Mouse (Mus musculus) forebrain, embryonic 13.5 days (tissue): ENCODE results near the gene Rnf151. TPM values are rescaled to one million over a fixed set of nuclear protein-coding genes. Genes with fewer than 3 reads are reported as not detected.
A peak's percentile ranks its signal among the peaks of the same experiment; 100 is the strongest.

ENCODE experiments used
- ATAC-seq: fragments of 200-750 bp; cut with Nextera tagmentation; 2 replicates; pipeline ENCODE4 v1.8.0; 2017
- H3K27ac ChIP-seq: fragments of 300-500 bp; sonication (generic); 2 replicates; pipeline ENCODE4 v1.5.1; 2015; ENCODE audit warnings: inconsistent platforms, mild to moderate bottlenecking, moderate library complexity
- H3K27me3 ChIP-seq: fragments of 300-500 bp; sonication (generic); 2 replicates; pipeline ENCODE4 v1.6.1; 2015; ENCODE audit warnings: mild to moderate bottlenecking, inconsistent platforms
- H3K36me3 ChIP-seq: fragments of 300-500 bp; sonication (generic); 2 replicates; pipeline ENCODE4 v1.6.1; 2015; ENCODE audit warnings: mild to moderate bottlenecking, inconsistent platforms; ENCODE audit not compliant: poor library complexity, severe bottlenecking
- H3K4me1 ChIP-seq: fragments of 300-500 bp; sonication (generic); 2 replicates; pipeline ENCODE4 v1.6.1; 2015; ENCODE audit warnings: inconsistent platforms
- H3K4me2 ChIP-seq: fragments of 300-500 bp; sonication (generic); 2 replicates; pipeline ENCODE4 v1.6.1; 2015; ENCODE audit warnings: inconsistent platforms, mild to moderate bottlenecking, moderate library complexity
- H3K4me3 ChIP-seq: fragments of 300-500 bp; sonication (generic); 2 replicates; pipeline ENCODE4 v1.5.1; 2015; ENCODE audit warnings: mild to moderate bottlenecking, inconsistent platforms
- H3K9ac ChIP-seq: fragments of 300-500 bp; sonication (generic); 2 replicates; pipeline ENCODE4 v1.6.1; 2015; ENCODE audit warnings: mild to moderate bottlenecking, inconsistent platforms
- H3K9me3 ChIP-seq: fragments of 300-500 bp; sonication (generic); replicated peaks from 2 replicates; pipeline ENCODE4 v1.6.1; 2016; ENCODE audit warnings: inconsistent platforms
- WGBS: fragments of 180-500 bp; shearing (Covaris S2); methylation state at CpG from one replicate; pipeline ENCODE4 v1.1.7; 2015; 5-methylcytosine and 5-hydroxymethylcytosine counted together
- polyA plus RNA-seq: library from polyadenylated mRNA; unstranded; fragments of >200 nt; fragmentation: Nextera tagmentation; extraction: Ambion mirVana; gene quantifications from 2 replicates; pipeline ENCODE4 v1.2.1, GENCODE M21; 2015

Rnf151 gene
- polyA plus RNA-seq: 0.18 TPM in 1 of 2 replicates, not detected in the other

GRCm38 (mm10) chr17:24717943-24718342 is at the start of gene Rnf151, which contains the start of gene Rps2:
Gene Rnf151 (minus strand): TSS chr17:24718063.
Gene Rps2 (plus strand): TSS chr17:24718116.
- WGBS: 75% methylated on average over 4 of the region's 4 CpGs

GRCm38 (mm10) chr17:24766266-24766875 is 48.5 kb upstream of the Rnf151 start:
- 22% methylated on average over 12 of the region's 12 CpGs for WGBS
- H3K4me3 ChIP-seq: no peak overlapping the region

More at GRCm38 (mm10) chr17:24717943-24718342, at the start of gene Rnf151, which contains the start of gene Rps2:
- Histone ChIP-seq H3K4me2 (peak within 1 kb of the TSS; percentile 87), H3K27me3 (no peaks in the 10 kb centered on the region), H3K4me1 (peaks cover 28% of the 10 kb centered on the region), H3K9me3 (no peaks in the 10 kb centered on the region), H3K27ac (no peak within 1 kb of the TSS), H3K9ac (peak within 1 kb of the TSS; percentile 89), H3K36me3 (peaks cover 35% of the 10 kb centered on the region), H3K4me3 (peak within 1 kb of the TSS; percentile 83)
- no peak for ATAC-seq

GRCm38 (mm10) chr17:24765016-24765905 is 47.4 kb upstream of the Rnf151 start:
- Histone ChIP-seq H3K27ac (no peak overlapping the region), H3K4me1 (no peaks in the 10 kb centered on the region), H3K4me3 (no peak overlapping the region), H3K27me3 (no peaks in the 10 kb centered on the region; the same call in 1 of the 2 replicates), H3K9me3 (no peaks in the 10 kb centered on the region), H3K4me2 (no peak overlapping the region), H3K9ac (no peak overlapping the region), H3K36me3 (no peaks in the 10 kb centered on the region)
- no peak for ATAC-seq
- 59% methylated on average over 21 of the region's 22 CpGs for WGBS

More at GRCm38 (mm10) chr17:24766266-24766875, 48.5 kb upstream of the Rnf151 start:
- Histone ChIP-seq H3K27me3 (no peaks in the 10 kb centered on the region; the same call in 1 of the 2 replicates), H3K4me1 (no peaks in the 10 kb centered on the region), H3K9me3 (no peaks in the 10 kb centered on the region), H3K36me3 (no peaks in the 10 kb centered on the region), H3K9ac (no peak overlapping the region), H3K4me2 (no peak overlapping the region), H3K27ac (no peak overlapping the region)
- no peak for ATAC-seq

- no peaks in the 10 kb centered on the region for H3K9me3 ChIP-seq
- H3K4me1 ChIP-seq: no peaks in the 10 kb centered on the region
- no peak overlapping the region for H3K4me3 ChIP-seq
- no peak for ATAC-seq
- no peak overlapping the region for H3K27ac ChIP-seq
- H3K27me3 ChIP-seq: peaks cover 12% of the 10 kb centered on the region; the same call in 1 of the 2 replicates
- 60% methylated on average over 5 of the region's 5 CpGs for WGBS
- no peaks in the 10 kb centered on the region for H3K36me3 ChIP-seq
- H3K4me2 ChIP-seq: no peak overlapping the region
- H3K9ac ChIP-seq: no peak overlapping the region
These were observed 43.3 kb upstream of the Rnf151 start for GRCm38 (mm10) chr17:24761121-24761520.

- peaks cover 9% of the 10 kb centered on the region for H3K4me1 ChIP-seq
- no peak overlapping the region for H3K4me3 ChIP-seq
- no peak overlapping the region for H3K4me2 ChIP-seq
- H3K36me3 ChIP-seq: no peaks in the 10 kb centered on the region
- no peak overlapping the region for H3K9ac ChIP-seq
- 81% methylated on average over 1 of the region's 1 CpGs for WGBS
- no peak for ATAC-seq
- no peaks in the 10 kb centered on the region for H3K9me3 ChIP-seq
- no peak overlapping the region for H3K27ac ChIP-seq
- peaks cover 49% of the 10 kb centered on the region for H3K27me3 ChIP-seq
These were observed 39.5 kb upstream of the Rnf151 start for GRCm38 (mm10) chr17:24757394-24757793.

- no peaks in the 10 kb centered on the region for H3K36me3 ChIP-seq
- peak within 1 kb of the TSS; percentile 90 for H3K4me2 ChIP-seq
- peaks cover 13% of the 10 kb centered on the region for H3K4me1 ChIP-seq
- peak within 1 kb of the TSS; percentile 58 for H3K9ac ChIP-seq
- 1% methylated on average over 57 of the region's 82 CpGs for WGBS
- H3K4me3 ChIP-seq: peak within 1 kb of the TSS; percentile 52
- H3K27me3 ChIP-seq: peaks cover 73% of the 10 kb centered on the region
- peak; percentile 70; the same call in 1 of the 2 replicates for ATAC-seq
- no peak within 1 kb of the TSS for H3K27ac ChIP-seq
- no peaks in the 10 kb centered on the region for H3K9me3 ChIP-seq
These were observed 34.8 kb upstream of the Rnf151 start, which contains the start of gene Hs3st6 for GRCm38 (mm10) chr17:24752415-24753394. Gene Hs3st6 (plus strand): TSS chr17:24752988.

GRCm38 (mm10) chr17:24751528-24751927 is 33.7 kb upstream of the Rnf151 start:
- 17% methylated on average over 4 of the region's 4 CpGs for WGBS
- Histone ChIP-seq H3K27ac (no peak overlapping the region), H3K4me2 (no peak overlapping the region), H3K9ac (no peak overlapping the region), H3K27me3 (peaks cover 73% of the 10 kb centered on the region), H3K9me3 (no peaks in the 10 kb centered on the region), H3K36me3 (no peaks in the 10 kb centered on the region), H3K4me3 (no peak overlapping the region), H3K4me1 (peaks cover 13% of the 10 kb centered on the region)
- no peak for ATAC-seq

GRCm38 (mm10) chr17:24746986-24747385 is 29.1 kb upstream of the Rnf151 start:
- Histone ChIP-seq H3K4me2 (no peak overlapping the region), H3K27me3 (peaks cover 32% of the 10 kb centered on the region), H3K36me3 (no peaks in the 10 kb centered on the region; the same call in 1 of the 2 replicates), H3K9me3 (no peaks in the 10 kb centered on the region), H3K4me3 (no peak overlapping the region), H3K27ac (no peak overlapping the region), H3K4me1 (no peaks in the 10 kb centered on the region), H3K9ac (no peak overlapping the region)
- 54% methylated on average over 4 of the region's 4 CpGs for WGBS
- ATAC-seq: no peak

- Histone ChIP-seq H3K4me3 (no peak overlapping the region), H3K27ac (no peak overlapping the region), H3K9ac (no peak overlapping the region), H3K4me2 (no peak overlapping the region), H3K27me3 (peaks cover 22% of the 10 kb centered on the region), H3K9me3 (no peaks in the 10 kb centered on the region), H3K36me3 (no peaks in the 10 kb centered on the region; the same call in 1 of the 2 replicates), H3K4me1 (no peaks in the 10 kb centered on the region)
- WGBS: 23% methylated on average over 7 of the region's 7 CpGs
- peak; percentile 75 for ATAC-seq
These were observed 27.9 kb upstream of the Rnf151 start for GRCm38 (mm10) chr17:24745526-24746497.

- 63% methylated on average over 3 of the region's 3 CpGs for WGBS
- Histone ChIP-seq H3K27ac (no peak overlapping the region), H3K36me3 (no peaks in the 10 kb centered on the region; the same call in 1 of the 2 replicates), H3K9ac (no peak overlapping the region), H3K27me3 (peaks cover 10% of the 10 kb centered on the region), H3K4me1 (no peaks in the 10 kb centered on the region), H3K4me2 (no peak overlapping the region), H3K9me3 (no peaks in the 10 kb centered on the region), H3K4me3 (no peak overlapping the region)
- ATAC-seq: no peak
These were observed 26.5 kb upstream of the Rnf151 start for GRCm38 (mm10) chr17:24744381-24744780.
